Mouse (Mus musculus) frontal cortex, postnatal 36 days (tissue): ENCODE results near the gene Slc38a5.

ENCODE experiments used
- DNase-seq, 2 experiments: peaks; one replicate each; pipeline ENCODE4 v3.0.0; 2022; ENCODE audit warnings: low spot score in 2 of 2

Slc38a5 gene

GRCm38 (mm10) chrX:8271083-8271820 lies at the start of gene Slc38a5:
TSS of gene Slc38a5 (plus strand) at chrX:8271133.
- DNase-seq, result no peak

GRCm38 (mm10) chrX:8222296-8222677 lies 48.6 kb upstream of the Slc38a5 start:
- DNase-seq, result peak; percentile 43 to 64

DNA sequence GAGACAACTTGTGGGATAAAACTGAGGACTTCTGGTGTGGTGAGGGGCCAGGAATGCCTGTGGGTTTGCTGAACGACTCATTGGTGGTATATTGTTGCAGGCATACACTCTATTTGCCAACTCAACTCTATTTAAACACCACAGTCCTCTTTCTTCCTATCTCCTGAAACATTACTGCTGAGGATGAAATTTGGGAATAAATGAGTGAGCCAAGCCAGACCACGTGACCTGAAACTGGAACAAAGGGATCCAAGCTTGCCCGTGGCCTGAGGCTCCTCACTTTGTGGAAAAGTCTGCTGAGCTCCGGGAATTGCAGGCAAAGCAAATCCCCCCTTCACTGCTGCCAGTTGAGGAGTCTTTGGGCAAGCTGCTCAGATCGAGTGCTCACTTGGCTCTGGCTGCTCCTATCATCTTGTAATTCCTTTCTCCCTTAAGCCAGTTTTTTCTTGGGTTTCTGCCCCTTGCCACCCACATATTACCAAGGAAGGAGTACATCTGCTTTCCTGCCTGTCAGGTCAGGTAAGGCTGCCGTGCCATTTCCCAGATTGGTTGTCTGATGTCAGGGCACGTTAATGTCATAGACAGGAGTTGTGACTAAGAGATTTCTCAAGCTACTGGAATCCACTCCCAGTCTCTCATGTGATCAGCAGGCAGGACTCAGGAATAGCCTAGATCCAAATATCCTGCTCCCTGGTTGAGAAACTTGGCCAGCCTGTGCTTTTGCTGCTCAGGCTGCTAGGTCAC lies 48.1 kb upstream of the Slc38a5 start:
- peak; percentile 11 to 44 for DNase-seq

GRCm38 (mm10) chrX:8223473-8223872 lies 47.5 kb upstream of the Slc38a5 start:
- no peak for DNase-seq

- DNase-seq, result no peak
Observed at GRCm38 (mm10) chrX:8230272-8230671, 40.7 kb upstream of the Slc38a5 start.

GRCm38 (mm10) chrX:8233602-8234001 lies 37.3 kb upstream of the Slc38a5 start:
- no peak for DNase-seq

GRCm38 (mm10) chrX:8236704-8237103 lies 34.2 kb upstream of the Slc38a5 start:
- DNase-seq, result no peak

DNA sequence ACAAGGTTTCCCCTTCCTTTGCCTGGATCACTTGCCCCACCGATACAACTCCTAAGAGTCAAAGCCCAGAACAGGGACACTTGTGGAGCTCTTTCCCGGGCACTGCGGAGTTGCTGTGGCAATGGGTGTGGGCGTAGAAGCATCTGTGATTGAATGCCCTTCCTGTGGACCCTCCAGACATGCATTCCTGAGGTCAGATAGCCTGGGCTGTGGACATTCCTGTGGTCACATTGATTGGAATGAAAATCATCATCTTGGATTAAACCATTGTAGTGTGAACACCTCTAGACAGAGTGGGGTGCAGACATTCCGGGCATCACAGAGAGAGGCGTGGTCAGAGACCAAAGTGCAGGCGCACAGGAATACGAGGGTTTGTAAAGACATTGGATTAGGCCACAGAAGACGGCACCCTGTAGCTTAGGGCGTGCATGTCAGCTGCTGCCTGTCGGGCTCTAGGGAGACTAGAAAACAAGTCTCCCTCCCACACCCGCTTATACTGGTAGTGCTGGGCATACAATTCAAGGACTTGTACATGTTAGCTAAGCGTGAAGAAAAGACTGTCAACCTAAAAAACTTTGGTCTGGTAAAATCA lies 32.0 kb upstream of the Slc38a5 start:
- DNase-seq, result no peak

DNA sequence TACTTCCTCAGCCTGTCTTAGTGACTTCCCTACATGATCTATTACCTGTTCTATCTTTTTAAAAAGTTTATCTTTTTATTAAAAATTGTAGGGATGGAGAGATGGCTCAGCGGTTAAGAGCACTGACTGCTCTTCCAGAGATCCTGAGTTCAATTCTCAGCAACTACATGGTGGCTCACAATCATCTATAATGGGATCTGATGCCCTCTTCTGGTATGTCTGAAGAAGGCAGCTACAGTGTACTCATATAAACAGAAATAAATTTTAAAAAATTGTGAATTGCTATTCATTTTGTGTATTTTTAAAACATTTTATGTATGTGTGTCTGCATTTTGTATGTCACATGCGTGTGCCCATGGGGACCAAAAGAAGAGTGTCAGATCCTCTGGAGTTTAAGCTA lies 23.3 kb upstream of the Slc38a5 start:
- DNase-seq, result no peak

DNA sequence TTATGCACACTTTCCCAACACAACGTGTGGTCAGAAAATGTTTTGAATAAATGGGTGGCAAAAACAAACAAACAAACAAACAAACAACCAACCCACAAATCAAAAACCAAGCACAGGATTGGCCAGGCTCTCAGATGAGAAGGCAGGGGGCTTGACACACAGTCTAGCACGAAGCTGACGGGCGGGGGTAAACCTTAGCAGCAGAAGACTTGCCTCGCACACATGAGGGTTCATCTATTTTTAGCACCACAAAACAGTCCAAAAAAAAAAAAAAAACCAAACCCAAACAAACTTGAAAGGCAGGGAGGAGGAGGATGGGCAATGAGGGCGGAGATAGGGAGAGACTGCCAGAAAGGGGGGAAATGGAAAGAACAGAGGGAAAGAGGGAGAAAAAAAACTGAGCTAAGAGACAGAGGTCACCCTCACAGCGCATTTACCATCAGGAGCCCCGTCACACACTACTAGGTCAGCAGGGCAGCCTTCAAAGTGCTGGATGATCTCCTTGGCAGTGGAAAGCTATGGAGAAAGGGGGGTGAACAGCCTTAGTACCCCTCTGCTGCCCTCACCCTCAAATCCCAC lies 22.3 kb upstream of the Slc38a5 start:
- DNase-seq, result no peak

DNA sequence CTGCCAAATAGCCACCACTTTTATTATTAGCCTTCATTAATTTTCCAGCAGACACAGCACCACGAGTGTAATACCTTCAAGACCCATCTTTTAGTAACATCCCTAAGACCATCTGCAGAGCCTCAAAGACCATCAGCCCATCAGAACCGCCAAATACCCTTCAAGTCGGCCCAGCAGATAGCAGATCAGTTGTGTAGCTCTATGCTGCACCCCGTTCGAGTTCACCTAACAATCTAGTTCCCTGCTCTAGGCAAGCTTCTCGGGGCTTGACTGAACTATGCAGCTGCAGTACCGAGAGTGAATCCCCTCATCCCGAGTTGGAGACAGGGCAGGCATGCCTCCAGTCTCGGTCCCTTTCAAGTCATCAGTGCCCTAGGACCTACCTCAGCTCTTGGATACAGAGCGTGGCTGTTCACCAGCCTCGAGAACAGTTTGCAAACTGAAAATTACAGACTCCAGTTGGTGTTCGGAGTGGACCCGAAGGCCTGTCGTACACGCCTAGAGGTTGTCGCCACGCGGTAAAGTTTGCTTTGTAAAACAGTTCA lies 19.1 kb upstream of the Slc38a5 start:
- DNase-seq, result no peak

GRCm38 (mm10) chrX:8252334-8253285 lies 18.3 kb upstream of the Slc38a5 start, which contains the start of gene Ftsj1:
TSS of gene Ftsj1 (minus strand) at chrX:8252406.
- DNase-seq, result peak; percentile 81 to 90

DNA sequence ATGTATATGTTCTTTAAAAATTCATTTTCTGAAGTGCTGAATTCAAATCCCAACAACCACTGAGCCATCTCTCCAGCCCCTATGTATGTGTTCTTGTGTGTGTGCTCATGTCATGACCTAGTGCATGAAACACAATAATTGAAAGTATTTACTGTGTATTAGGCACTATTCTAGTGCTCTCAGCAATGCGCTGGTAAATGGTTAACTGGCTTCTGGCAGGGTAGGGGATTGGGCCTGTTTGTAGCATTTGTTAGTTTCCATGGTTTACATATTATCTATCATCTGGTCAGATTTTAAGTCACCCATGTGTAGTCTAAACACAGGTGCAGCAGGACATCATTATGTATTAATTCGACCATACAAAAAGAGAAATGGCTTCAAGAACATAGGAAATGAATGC lies 17.2 kb upstream of the Slc38a5 start:
- no peak for DNase-seq

DNA sequence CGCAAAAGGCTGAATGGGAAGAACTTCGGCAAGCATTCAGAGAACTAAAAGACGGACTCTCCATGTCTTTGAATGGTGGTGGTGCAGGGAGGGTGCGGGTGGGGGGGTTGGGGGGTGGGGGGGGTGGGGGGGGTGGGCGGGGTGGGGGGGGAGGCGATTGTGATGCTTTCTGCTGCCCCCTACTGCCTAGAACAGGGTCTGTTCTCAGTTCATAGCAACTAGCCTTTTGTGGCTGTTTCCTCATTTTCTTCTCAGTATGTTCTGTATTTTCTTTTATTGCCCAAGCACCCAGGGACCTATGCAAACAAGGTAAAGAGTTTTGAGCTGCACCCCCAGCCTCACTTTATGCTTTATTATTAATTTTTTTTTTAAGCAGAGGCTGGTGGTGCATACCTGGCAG lies 15.1 kb upstream of the Slc38a5 start:
- no peak for DNase-seq

GRCm38 (mm10) chrX:8259478-8259877 lies 11.5 kb upstream of the Slc38a5 start:
- no peak for DNase-seq

DNA sequence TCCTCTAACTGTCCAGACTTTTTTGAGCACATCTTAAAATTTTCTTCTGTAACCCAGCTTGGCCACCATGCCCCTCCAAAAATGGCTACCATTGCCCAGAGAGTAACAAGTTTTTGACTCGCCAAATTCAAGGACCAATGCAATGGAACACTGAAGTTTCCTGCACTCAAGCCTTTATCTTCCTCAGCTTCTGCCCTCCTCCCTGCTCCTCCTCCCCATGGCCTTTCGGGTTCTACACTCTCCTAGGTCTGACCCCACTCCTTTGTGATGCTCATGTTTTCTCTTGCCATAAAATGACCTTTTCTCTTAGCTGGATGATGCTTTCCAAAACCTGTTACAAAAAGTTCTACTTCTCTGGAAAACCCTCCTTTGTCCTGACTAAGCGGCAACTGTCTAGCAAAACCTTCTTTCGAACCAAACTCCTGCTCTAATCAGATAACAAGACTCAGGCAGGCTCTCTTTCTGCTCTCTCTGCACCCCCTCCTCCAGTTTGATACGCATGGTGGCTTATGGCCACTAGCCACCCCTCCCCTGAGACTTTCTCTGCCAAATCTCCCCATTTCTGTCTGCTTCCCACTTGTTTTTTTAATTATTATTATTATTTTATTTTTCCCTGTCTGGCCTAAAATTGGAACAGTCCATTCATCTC lies 7.7 kb upstream of the Slc38a5 start:
- no peak for DNase-seq

DNA sequence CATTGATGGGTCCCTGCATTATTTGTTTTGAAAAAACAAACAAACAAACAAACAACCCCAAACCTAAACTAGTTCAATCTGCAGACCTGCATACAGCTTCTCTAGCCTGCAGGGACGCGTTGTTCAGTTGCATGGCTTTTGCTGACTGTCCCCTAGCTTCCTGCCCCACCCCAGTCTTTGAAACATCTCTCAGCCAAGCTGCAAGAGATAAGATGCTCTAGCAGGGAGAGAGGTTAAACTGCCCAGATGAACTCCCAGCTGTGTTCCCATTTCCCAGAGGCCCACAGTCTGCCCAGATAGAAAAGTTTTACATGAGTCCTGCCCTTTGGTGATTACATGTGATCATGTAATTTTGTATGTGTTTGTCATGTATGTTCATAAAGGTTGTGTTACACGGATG lies 6.7 kb upstream of the Slc38a5 start:
- DNase-seq, result no peak

- no peak for DNase-seq
Observed at GRCm38 (mm10) chrX:8272000-8272399, 1.1 kb downstream of the Slc38a5 start.

DNA sequence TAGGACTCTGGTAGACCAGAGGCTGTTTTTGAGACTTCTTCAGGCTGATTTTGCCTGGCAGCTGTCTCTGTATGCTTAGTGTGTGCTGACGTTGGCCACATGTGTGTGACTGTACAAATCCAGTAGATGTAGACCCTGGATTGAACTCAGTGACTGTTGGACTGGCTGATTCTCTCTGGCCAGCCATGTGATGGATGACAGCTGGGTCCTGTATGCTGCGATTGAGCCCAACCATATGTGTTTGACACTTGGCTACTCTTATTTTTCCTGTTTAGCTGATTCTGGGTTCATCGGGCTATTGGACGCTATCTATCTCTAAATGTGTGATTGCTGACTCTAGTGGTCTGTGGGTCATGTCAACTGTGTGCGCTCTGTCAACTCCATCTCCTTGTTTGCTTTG lies 3.1 kb downstream of the Slc38a5 start:
- DNase-seq, result no peak

DNA sequence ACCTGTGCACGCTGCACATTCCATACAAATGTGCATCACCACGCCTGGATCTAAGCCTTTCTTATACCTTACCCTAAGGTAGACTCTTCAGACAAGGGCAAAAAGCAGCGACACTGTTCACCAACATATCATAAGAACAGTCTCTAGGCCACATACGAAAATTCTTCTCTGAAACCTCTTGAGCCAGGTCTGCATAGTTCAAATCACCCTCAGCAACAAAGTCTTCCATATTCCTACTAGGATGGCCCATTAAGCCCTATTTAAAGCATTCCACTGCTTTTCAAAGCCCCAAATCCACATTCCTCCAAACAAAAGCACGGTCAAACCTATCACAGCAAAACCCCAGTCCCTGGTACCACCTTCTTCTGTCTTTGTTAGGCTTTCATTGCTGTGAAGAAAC lies 17.7 kb downstream of the Slc38a5 start:
- no peak for DNase-seq

GRCm38 (mm10) chrX:8309302-8309701 lies 38.4 kb downstream of the Slc38a5 start:
- no peak for DNase-seq
